Mouse (Mus musculus): ENCODE measurements around the gene Sh3pxd2b. TPM values are rescaled to one million over a fixed set of nuclear protein-coding genes. Genes with fewer than 3 reads are reported as not detected.
A peak's percentile ranks its signal among the peaks of the same experiment; 100 is the strongest.

Sh3pxd2b gene
- polyA plus RNA-seq, 1 experiment from 2014 or later = 21.6 TPM

DNA sequence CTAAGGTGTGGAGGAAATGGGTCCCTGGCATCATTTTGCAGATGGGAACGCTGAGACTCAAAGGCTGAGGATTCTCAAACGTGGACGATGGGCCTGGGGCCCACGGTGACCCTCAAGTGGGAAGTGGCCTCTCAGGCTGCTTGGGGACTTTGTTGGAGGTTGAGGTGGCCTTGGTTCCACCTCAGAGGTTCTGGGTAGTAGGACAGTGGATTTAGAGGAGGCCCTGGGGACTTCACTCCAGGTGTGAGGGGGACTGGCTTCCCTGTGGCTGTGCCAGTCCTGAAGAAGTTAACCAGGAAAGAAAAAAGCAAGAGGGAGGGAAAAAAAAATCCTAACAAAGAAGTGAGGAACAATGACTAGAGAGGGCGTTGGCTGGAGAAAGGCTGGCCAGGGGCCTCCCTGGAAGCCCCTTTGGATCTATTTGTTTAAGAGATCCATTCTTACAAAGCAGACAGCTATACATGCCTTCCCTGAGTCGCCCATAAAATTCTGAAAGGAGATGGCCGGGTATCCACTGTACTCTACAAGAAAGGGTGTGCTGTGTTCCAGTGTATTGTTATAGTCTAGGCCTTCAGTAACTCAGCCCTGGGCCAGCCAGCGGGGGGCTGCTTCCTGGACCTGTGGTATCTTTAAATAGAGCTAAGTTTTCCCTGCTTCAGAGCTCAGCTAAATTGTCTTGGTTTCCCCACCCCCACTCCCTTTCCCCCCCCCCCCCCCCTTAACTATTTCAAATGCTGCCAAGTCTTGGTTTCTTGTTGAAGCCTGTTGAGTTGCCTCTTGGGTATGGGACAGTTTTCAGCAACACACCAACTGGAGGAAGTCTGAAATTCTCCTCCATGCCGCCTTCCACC, 1.0 kb downstream of the Sh3pxd2b start:
- H3K27ac ChIP-seq (ENCODE audit: low read length) = peak overlapping the region; percentile 83
- peaks cover 29% of the 10 kb centered on the region for H3K4me1 ChIP-seq (ENCODE audit: control insufficient read depth, insufficient read depth, low read length)
- H3K4me2 ChIP-seq (ENCODE audit: low read length) = peak overlapping the region; percentile 72
- H3K4me3 ChIP-seq (ENCODE audit: low read depth, low read length) = peak overlapping the region; percentile 72
- 13% methylated on average over 9 of the region's 9 CpGs for WGBS
- no peaks in the 10 kb centered on the region for H3K9me3 ChIP-seq (replicated peaks; ENCODE audit: control insufficient read depth, low read length, poor library complexity, severe bottlenecking)
- no peaks in the 10 kb centered on the region for H3K27me3 ChIP-seq (ENCODE audit: control insufficient read depth, insufficient read depth, low read depth, low read length)
- ATAC-seq = no peak
- no peaks in the 10 kb centered on the region for H3K36me3 ChIP-seq (ENCODE audit: control insufficient read depth, insufficient read depth, low read length)
- peak overlapping the region; percentile 91 for H3K9ac ChIP-seq (ENCODE audit: low read depth, low read length)

GRCm38 (mm10) chr11:32349284-32349953, 1.8 kb downstream of the Sh3pxd2b start:
- H3K4me3 ChIP-seq (ENCODE audit: low read depth, low read length) = peak overlapping the region; percentile 72; the same call in 1 of the 2 replicates
- peak overlapping the region; percentile 21; the same call in 1 of the 2 replicates for H3K9ac ChIP-seq (ENCODE audit: low read depth, low read length)
- no peaks in the 10 kb centered on the region for H3K27me3 ChIP-seq (ENCODE audit: control insufficient read depth, insufficient read depth, low read depth, low read length)
- WGBS = 66% methylated on average over 13 of the region's 13 CpGs
- H3K27ac ChIP-seq (ENCODE audit: low read length) = peak overlapping the region; percentile 83; the same call in 1 of the 2 replicates
- H3K36me3 ChIP-seq (ENCODE audit: control insufficient read depth, insufficient read depth, low read length) = no peaks in the 10 kb centered on the region
- peak overlapping the region; percentile 72 for H3K4me2 ChIP-seq (ENCODE audit: low read length)
- no peaks in the 10 kb centered on the region for H3K9me3 ChIP-seq (replicated peaks; ENCODE audit: control insufficient read depth, low read length, poor library complexity, severe bottlenecking)
- ATAC-seq = no peak
- H3K4me1 ChIP-seq (ENCODE audit: control insufficient read depth, insufficient read depth, low read length) = peaks cover 29% of the 10 kb centered on the region

DNA sequence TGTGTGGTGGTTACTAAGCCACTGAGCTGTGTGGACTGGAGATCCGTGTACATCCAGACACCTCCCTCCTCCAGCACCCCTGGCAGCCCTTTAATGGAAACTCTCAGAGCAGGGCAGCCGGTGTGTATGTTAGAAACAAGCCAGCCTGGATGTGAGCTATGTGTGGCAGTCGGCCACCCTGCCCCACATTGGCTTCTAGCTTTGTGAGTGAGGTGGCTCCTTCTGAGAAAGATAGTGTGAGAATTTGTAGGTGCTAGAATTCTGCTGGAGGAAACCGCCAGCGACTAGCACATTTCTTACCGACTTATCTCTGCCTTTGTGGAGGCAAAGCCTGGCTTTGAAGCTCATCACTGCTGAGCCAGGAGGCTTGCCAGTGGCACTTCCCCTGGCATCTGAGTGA, 5.3 kb downstream of the Sh3pxd2b start:
- no peaks in the 10 kb centered on the region for H3K9me3 ChIP-seq (replicated peaks; ENCODE audit: control insufficient read depth, low read length, poor library complexity, severe bottlenecking)
- 74% methylated on average over 6 of the region's 6 CpGs for WGBS
- ATAC-seq = no peak
- H3K9ac ChIP-seq (ENCODE audit: low read depth, low read length) = no peak overlapping the region
- H3K27me3 ChIP-seq (ENCODE audit: control insufficient read depth, insufficient read depth, low read depth, low read length) = no peaks in the 10 kb centered on the region
- no peak overlapping the region for H3K4me2 ChIP-seq (ENCODE audit: low read length)
- peaks cover 24% of the 10 kb centered on the region for H3K4me1 ChIP-seq (ENCODE audit: control insufficient read depth, insufficient read depth, low read length)
- no peak overlapping the region for H3K27ac ChIP-seq (ENCODE audit: low read length)
- no peaks in the 10 kb centered on the region for H3K36me3 ChIP-seq (ENCODE audit: control insufficient read depth, insufficient read depth, low read length)
- H3K4me3 ChIP-seq (ENCODE audit: low read depth, low read length) = no peak overlapping the region

DNA sequence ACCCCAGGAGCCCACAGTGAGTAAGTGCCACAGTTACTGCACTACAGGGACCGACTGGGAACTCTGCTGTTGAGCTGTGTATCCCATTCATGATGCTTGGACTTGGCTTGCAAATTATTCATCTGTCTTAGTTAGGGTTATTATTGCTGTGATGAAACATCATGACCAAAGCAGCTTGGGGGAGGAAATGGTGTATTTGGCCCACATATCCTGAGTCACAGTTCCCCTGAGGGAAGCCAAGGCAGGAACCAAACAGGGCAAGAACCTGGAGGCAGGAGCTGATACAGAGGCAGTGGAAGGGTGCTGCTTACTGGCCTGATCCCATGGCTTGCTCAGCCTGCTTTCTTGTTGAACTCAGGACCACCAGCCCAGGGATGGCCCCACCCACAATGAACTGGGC, 7.8 kb downstream of the Sh3pxd2b start:
- 82% methylated on average over 1 of the region's 1 CpGs for WGBS
- Histone ChIP-seq H3K9ac (ENCODE audit: low read depth, low read length) (no peak overlapping the region), H3K4me2 (ENCODE audit: low read length) (no peak overlapping the region), H3K27me3 (ENCODE audit: control insufficient read depth, insufficient read depth, low read depth, low read length) (no peaks in the 10 kb centered on the region), H3K4me1 (ENCODE audit: control insufficient read depth, insufficient read depth, low read length) (peaks cover 4% of the 10 kb centered on the region; the same call in 1 of the 2 replicates), H3K4me3 (ENCODE audit: low read depth, low read length) (no peak overlapping the region), H3K36me3 (ENCODE audit: control insufficient read depth, insufficient read depth, low read length) (no peaks in the 10 kb centered on the region), H3K9me3 (replicated peaks; ENCODE audit: control insufficient read depth, low read length, poor library complexity, severe bottlenecking) (no peaks in the 10 kb centered on the region), H3K27ac (ENCODE audit: low read length) (no peak overlapping the region)
- ATAC-seq = no peak

DNA sequence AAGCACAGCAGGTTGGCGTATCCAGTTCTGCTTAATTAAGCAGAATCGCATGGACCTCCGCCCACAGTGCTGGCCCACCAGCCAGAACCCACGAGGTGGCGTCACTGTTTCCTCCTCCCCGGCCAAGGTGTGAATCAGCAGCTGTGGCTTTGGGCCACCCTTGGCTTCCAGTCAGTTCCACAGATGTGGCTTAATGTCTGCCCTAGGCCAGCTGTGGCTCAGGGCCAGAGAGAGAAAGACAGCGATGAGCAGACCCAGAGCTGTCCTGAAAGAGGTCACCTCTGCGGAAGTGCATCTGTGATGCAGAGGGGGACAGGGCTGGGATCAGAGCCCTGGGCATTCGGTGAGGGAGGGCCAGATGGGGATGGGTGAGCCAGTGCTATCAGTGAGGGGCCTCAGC, 10.1 kb downstream of the Sh3pxd2b start:
- peak; percentile 6; the same call in 1 of the 2 replicates for ATAC-seq
- no peaks in the 10 kb centered on the region for H3K9me3 ChIP-seq (replicated peaks; ENCODE audit: control insufficient read depth, low read length, poor library complexity, severe bottlenecking)

DNA sequence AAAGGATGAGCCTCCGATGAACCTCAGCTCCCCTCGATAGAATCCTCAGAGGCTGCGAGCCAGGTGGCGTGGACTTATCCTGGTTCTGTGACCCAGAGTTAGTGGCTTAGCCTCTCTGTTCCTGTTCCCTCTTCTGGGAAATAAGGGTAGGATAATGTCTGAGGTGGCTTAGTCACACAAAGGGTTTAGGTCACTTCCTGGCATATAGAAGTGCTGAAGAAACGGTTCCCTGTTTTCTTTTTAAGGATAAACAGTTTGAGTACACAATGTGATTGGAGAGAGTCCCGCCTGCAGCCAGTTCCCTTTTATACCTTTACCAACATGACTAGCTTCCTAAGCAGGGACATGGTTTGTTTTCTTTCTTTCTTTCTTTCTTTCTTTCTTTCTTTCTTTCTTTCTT, 10.8 kb downstream of the Sh3pxd2b start:
- H3K27ac ChIP-seq (ENCODE audit: low read length) = no peak overlapping the region
- H3K4me1 ChIP-seq (ENCODE audit: control insufficient read depth, insufficient read depth, low read length) = peaks cover 8% of the 10 kb centered on the region; the same call in 1 of the 2 replicates
- H3K36me3 ChIP-seq (ENCODE audit: control insufficient read depth, insufficient read depth, low read length) = no peaks in the 10 kb centered on the region
- H3K9ac ChIP-seq (ENCODE audit: low read depth, low read length) = no peak overlapping the region
- no peak for ATAC-seq
- H3K9me3 ChIP-seq (replicated peaks; ENCODE audit: control insufficient read depth, low read length, poor library complexity, severe bottlenecking) = no peaks in the 10 kb centered on the region
- no peaks in the 10 kb centered on the region for H3K27me3 ChIP-seq (ENCODE audit: control insufficient read depth, insufficient read depth, low read depth, low read length)
- no peak overlapping the region for H3K4me2 ChIP-seq (ENCODE audit: low read length)
- no peak overlapping the region for H3K4me3 ChIP-seq (ENCODE audit: low read depth, low read length)
- 74% methylated on average over 6 of the region's 6 CpGs for WGBS

More for the DNA sequence above, 10.1 kb downstream of the Sh3pxd2b start:
- WGBS = 55% methylated on average over 9 of the region's 9 CpGs
- Histone ChIP-seq H3K27me3 (ENCODE audit: control insufficient read depth, insufficient read depth, low read depth, low read length) (no peaks in the 10 kb centered on the region), H3K36me3 (ENCODE audit: control insufficient read depth, insufficient read depth, low read length) (no peaks in the 10 kb centered on the region), H3K4me1 (ENCODE audit: control insufficient read depth, insufficient read depth, low read length) (peaks cover 3% of the 10 kb centered on the region; the same call in 1 of the 2 replicates), H3K4me2 (ENCODE audit: low read length) (no peak overlapping the region), H3K4me3 (ENCODE audit: low read depth, low read length) (no peak overlapping the region), H3K27ac (ENCODE audit: low read length) (no peak overlapping the region), H3K9ac (ENCODE audit: low read depth, low read length) (no peak overlapping the region)

- Histone ChIP-seq H3K27me3 (ENCODE audit: control insufficient read depth, insufficient read depth, low read depth, low read length) (no peaks in the 10 kb centered on the region), H3K4me3 (ENCODE audit: low read depth, low read length) (no peak overlapping the region), H3K36me3 (ENCODE audit: control insufficient read depth, insufficient read depth, low read length) (no peaks in the 10 kb centered on the region), H3K27ac (ENCODE audit: low read length) (no peak overlapping the region), H3K9ac (ENCODE audit: low read depth, low read length) (no peak overlapping the region), H3K9me3 (replicated peaks; ENCODE audit: control insufficient read depth, low read length, poor library complexity, severe bottlenecking) (no peaks in the 10 kb centered on the region), H3K4me1 (ENCODE audit: control insufficient read depth, insufficient read depth, low read length) (peaks cover 14% of the 10 kb centered on the region), H3K4me2 (ENCODE audit: low read length) (no peak overlapping the region)
- 85% methylated on average over 4 of the region's 4 CpGs for WGBS
- ATAC-seq = no peak
Observed at GRCm38 (mm10) chr11:32359566-32359965, 11.9 kb downstream of the Sh3pxd2b start.

GRCm38 (mm10) chr11:32361774-32362173, 14.2 kb downstream of the Sh3pxd2b start:
- Histone ChIP-seq H3K9me3 (replicated peaks; ENCODE audit: control insufficient read depth, low read length, poor library complexity, severe bottlenecking) (no peaks in the 10 kb centered on the region), H3K4me1 (ENCODE audit: control insufficient read depth, insufficient read depth, low read length) (peaks cover 14% of the 10 kb centered on the region), H3K36me3 (ENCODE audit: control insufficient read depth, insufficient read depth, low read length) (no peaks in the 10 kb centered on the region), H3K27ac (ENCODE audit: low read length) (no peak overlapping the region), H3K9ac (ENCODE audit: low read depth, low read length) (no peak overlapping the region), H3K4me3 (ENCODE audit: low read depth, low read length) (no peak overlapping the region), H3K4me2 (ENCODE audit: low read length) (no peak overlapping the region), H3K27me3 (ENCODE audit: control insufficient read depth, insufficient read depth, low read depth, low read length) (no peaks in the 10 kb centered on the region)
- ATAC-seq = no peak
- WGBS = 89% methylated on average over 9 of the region's 9 CpGs

- Histone ChIP-seq H3K4me3 (ENCODE audit: low read depth, low read length) (no peak overlapping the region), H3K27me3 (ENCODE audit: control insufficient read depth, insufficient read depth, low read depth, low read length) (no peaks in the 10 kb centered on the region), H3K4me2 (ENCODE audit: low read length) (no peak overlapping the region), H3K9ac (ENCODE audit: low read depth, low read length) (no peak overlapping the region), H3K4me1 (ENCODE audit: control insufficient read depth, insufficient read depth, low read length) (peaks cover 12% of the 10 kb centered on the region), H3K27ac (ENCODE audit: low read length) (0 out of 2 replicates have a peak overlapping the region, but pooled peaks have one; percentile 35), H3K9me3 (replicated peaks; ENCODE audit: control insufficient read depth, low read length, poor library complexity, severe bottlenecking) (no peaks in the 10 kb centered on the region), H3K36me3 (ENCODE audit: control insufficient read depth, insufficient read depth, low read length) (no peaks in the 10 kb centered on the region)
- ATAC-seq = no peak
- WGBS = 54% methylated on average over 3 of the region's 3 CpGs
Observed at GRCm38 (mm10) chr11:32363188-32363587, 15.6 kb downstream of the Sh3pxd2b start.

Data from midbrain, embryonic 16.5 days (tissue).